Mouse (Mus musculus) hindbrain, embryonic 10.5 days (tissue): ENCODE measurements around the gene Mrpl45. TPM values are rescaled to one million over a fixed set of nuclear protein-coding genes. Genes with fewer than 3 reads are reported as not detected.

ENCODE experiments used
- DNase-seq: peaks from one replicate; pipeline ENCODE4 v3.0.0-alpha.2; 2017; ENCODE audit warnings: low spot score
- H3K27ac ChIP-seq: fragments of 300-500 bp; sonication (generic); 2 replicates; pipeline ENCODE4 v1.5.1; 2016; ENCODE audit warnings: mild to moderate bottlenecking, moderate library complexity
- H3K27me3 ChIP-seq: fragments of 300-500 bp; sonication (generic); 2 replicates; pipeline ENCODE4 v1.6.1; 2016; ENCODE audit warnings: mild to moderate bottlenecking; ENCODE audit not compliant: poor library complexity, insufficient read depth, severe bottlenecking
- H3K36me3 ChIP-seq: fragments of 300-500 bp; sonication (generic); 2 replicates; pipeline ENCODE4 v1.6.1; 2016; ENCODE audit warnings: mild to moderate bottlenecking, moderate library complexity
- H3K4me1 ChIP-seq: fragments of 300-500 bp; sonication (generic); replicated peaks from 2 replicates; pipeline ENCODE4 v1.6.1; 2016; ENCODE audit warnings: mild to moderate bottlenecking
- H3K4me3 ChIP-seq: fragments of 300-500 bp; sonication (generic); 2 replicates; pipeline ENCODE4 v1.5.1; 2016; ENCODE audit warnings: mild to moderate bottlenecking, moderate library complexity
- H3K9me3 ChIP-seq: fragments of 300-500 bp; sonication (generic); 2 replicates; pipeline ENCODE4 v1.6.1; 2016; ENCODE audit warnings: mild to moderate bottlenecking, moderate library complexity
- WGBS: fragments of 180-500 bp; shearing (Covaris S2); methylation state at CpG from one replicate; pipeline ENCODE4 v1.1.7; 2016; 5-methylcytosine and 5-hydroxymethylcytosine counted together
- polyA plus RNA-seq: library from polyadenylated mRNA; unstranded; fragments of >200 nt; fragmentation: Nextera tagmentation; extraction: Ambion mirVana; gene quantifications from 2 replicates; pipeline ENCODE4 v1.2.1, GENCODE M21; 2016

Gene Mrpl45
- polyA plus RNA-seq, 1 experiment from 2014 or later = 50.8 TPM

- DNase-seq = peak; percentile 61
- Histone ChIP-seq H3K36me3 (peaks cover 7% of the 10 kb centered on the region; the same call in 1 of the 2 replicates), H3K4me1 (peaks cover 39% of the 10 kb centered on the region), H3K9me3 (no peaks in the 10 kb centered on the region), H3K27ac (peak overlapping the region; percentile 96), H3K27me3 (no peaks in the 10 kb centered on the region), H3K4me3 (peak overlapping the region; percentile 100)
- WGBS = under 1% methylated on average over 49 of the region's 49 CpGs
These were observed 47.6 kb downstream of the Mrpl45 start for GRCm38 (mm10) chr11:97362943-97363643.

GRCm38 (mm10) chr11:97363644-97363995 lies 48.1 kb downstream of the Mrpl45 start:
- no peaks in the 10 kb centered on the region for H3K27me3 ChIP-seq
- WGBS = 3% methylated on average over 7 of the region's 7 CpGs
- DNase-seq = peak; percentile 22

GRCm38 (mm10) chr11:97365556-97365955 lies 50.0 kb downstream of the Mrpl45 start:
- 85% methylated on average over 1 of the region's 1 CpGs for WGBS
- no peaks in the 10 kb centered on the region for H3K9me3 ChIP-seq
- DNase-seq = no peak
- 0 out of 2 replicates have a peak overlapping the region, but pooled peaks have one; percentile 1 for H3K4me3 ChIP-seq
- peaks cover 9% of the 10 kb centered on the region for H3K36me3 ChIP-seq
- peaks cover 39% of the 10 kb centered on the region for H3K4me1 ChIP-seq
- no peak overlapping the region for H3K27ac ChIP-seq
- no peaks in the 10 kb centered on the region for H3K27me3 ChIP-seq

More at GRCm38 (mm10) chr11:97363644-97363995, 48.1 kb downstream of the Mrpl45 start:
- Histone ChIP-seq H3K4me3 (peak overlapping the region; percentile 100), H3K36me3 (peaks cover 9% of the 10 kb centered on the region), H3K9me3 (no peaks in the 10 kb centered on the region), H3K4me1 (peaks cover 39% of the 10 kb centered on the region), H3K27ac (peak overlapping the region; percentile 96; the same call in 1 of the 2 replicates)

- Histone ChIP-seq H3K9me3 (no peaks in the 10 kb centered on the region), H3K4me1 (peaks cover 25% of the 10 kb centered on the region), H3K36me3 (peaks cover 16% of the 10 kb centered on the region), H3K27ac (no peak overlapping the region), H3K4me3 (no peak overlapping the region), H3K27me3 (no peaks in the 10 kb centered on the region)
- no peak for DNase-seq
- 93% methylated on average over 5 of the region's 5 CpGs for WGBS
These were observed 53.0 kb downstream of the Mrpl45 start for GRCm38 (mm10) chr11:97368501-97368900.

GRCm38 (mm10) chr11:97370329-97371091 lies 55.0 kb downstream of the Mrpl45 start:
- H3K4me3 ChIP-seq = no peak overlapping the region
- no peaks in the 10 kb centered on the region for H3K27me3 ChIP-seq
- H3K4me1 ChIP-seq = peaks cover 5% of the 10 kb centered on the region
- no peak for DNase-seq
- no peaks in the 10 kb centered on the region for H3K9me3 ChIP-seq
- H3K27ac ChIP-seq = no peak overlapping the region
- 90% methylated on average over 7 of the region's 7 CpGs for WGBS
- peaks cover 33% of the 10 kb centered on the region for H3K36me3 ChIP-seq

- Histone ChIP-seq H3K27ac (no peak overlapping the region), H3K4me1 (peaks cover 11% of the 10 kb centered on the region; the same call in 1 of the 2 replicates), H3K36me3 (peaks cover 49% of the 10 kb centered on the region), H3K27me3 (no peaks in the 10 kb centered on the region), H3K4me3 (no peak overlapping the region), H3K9me3 (no peaks in the 10 kb centered on the region)
- no peak for DNase-seq
- 90% methylated on average over 6 of the region's 6 CpGs for WGBS
These were observed 56.8 kb downstream of the Mrpl45 start for GRCm38 (mm10) chr11:97372159-97372864.

GRCm38 (mm10) chr11:97373402-97373801 lies 57.9 kb downstream of the Mrpl45 start:
- peaks cover 11% of the 10 kb centered on the region; the same call in 1 of the 2 replicates for H3K4me1 ChIP-seq
- H3K9me3 ChIP-seq = no peaks in the 10 kb centered on the region
- 90% methylated on average over 2 of the region's 2 CpGs for WGBS
- no peak overlapping the region for H3K4me3 ChIP-seq
- no peak overlapping the region for H3K27ac ChIP-seq
- no peaks in the 10 kb centered on the region for H3K27me3 ChIP-seq
- DNase-seq = no peak
- H3K36me3 ChIP-seq = peaks cover 53% of the 10 kb centered on the region

Other genes with a start within 250 kb of the Mrpl45 start
- gene Tbx21, start 200.4 kb upstream of the Mrpl45 start, polyA plus RNA-seq = 0.29 TPM in 2 replicates
- 3.6 and 6.4 TPM in 2 replicates for gene Tbkbp1, start 164.2 kb upstream of the Mrpl45 start, polyA plus RNA-seq
- 62.5 and 88.4 TPM in 2 replicates for gene Kpnb1, start 127.8 kb upstream of the Mrpl45 start, polyA plus RNA-seq
- gene Npepps, start 35.1 kb upstream of the Mrpl45 start, polyA plus RNA-seq = 98.7 and 103 TPM in 2 replicates
- 0.07 and 0.09 TPM in 2 replicates for gene Gpr179, start 36.4 kb downstream of the Mrpl45 start, polyA plus RNA-seq
- gene Socs7, start 46.8 kb downstream of the Mrpl45 start, polyA plus RNA-seq = 3.9 and 4.6 TPM in 2 replicates
- 2.7 and 4.0 TPM in 2 replicates for gene Arhgap23, start 99.8 kb downstream of the Mrpl45 start, polyA plus RNA-seq
- 0.59 and 0.66 TPM in 2 replicates for gene 4933428G20Rik, start 184.6 kb downstream of the Mrpl45 start, polyA plus RNA-seq